Mouse (Mus musculus) retina, postnatal 7 days (tissue): ENCODE results near the gene D1Ertd622e.

ENCODE experiments used
- DNase-seq: peaks from one replicate; pipeline ENCODE4 v3.0.0-alpha.2; 2012; ENCODE audit warnings: low read depth, low spot score

D1Ertd622e gene

GRCm38 (mm10) chr1:97661406-97662241 lies at the start of gene D1Ertd622e:
D1Ertd622e (minus strand) TSS chr1:97662074.
- peak; percentile 75 for DNase-seq

GRCm38 (mm10) chr1:97710520-97710919 lies 48.6 kb upstream of the D1Ertd622e start:
- DNase-seq = no peak

GRCm38 (mm10) chr1:97705389-97705788 lies 43.5 kb upstream of the D1Ertd622e start:
- DNase-seq = no peak

GRCm38 (mm10) chr1:97704646-97705045 lies 42.8 kb upstream of the D1Ertd622e start:
- DNase-seq = no peak

GRCm38 (mm10) chr1:97698956-97699570 lies 37.2 kb upstream of the D1Ertd622e start:
- no peak for DNase-seq

GRCm38 (mm10) chr1:97697273-97697672 lies 35.4 kb upstream of the D1Ertd622e start:
- no peak for DNase-seq

GRCm38 (mm10) chr1:97693825-97694224 lies 32.0 kb upstream of the D1Ertd622e start:
- DNase-seq = no peak

GRCm38 (mm10) chr1:97688756-97689155 lies 26.9 kb upstream of the D1Ertd622e start:
- peak; percentile 8 for DNase-seq

- DNase-seq = no peak
Observed at GRCm38 (mm10) chr1:97676526-97677177, 14.8 kb upstream of the D1Ertd622e start.

GRCm38 (mm10) chr1:97676115-97676514 lies 14.2 kb upstream of the D1Ertd622e start:
- no peak for DNase-seq

- no peak for DNase-seq
Observed at GRCm38 (mm10) chr1:97672849-97673248, 11.0 kb upstream of the D1Ertd622e start.

- DNase-seq = no peak
Observed at GRCm38 (mm10) chr1:97667288-97667687, 5.4 kb upstream of the D1Ertd622e start.

GRCm38 (mm10) chr1:97662324-97662723 lies 450 bp upstream of the D1Ertd622e start:
- DNase-seq = no peak

GRCm38 (mm10) chr1:97660687-97661405 lies 1.0 kb downstream of the D1Ertd622e start:
- peak; percentile 46 for DNase-seq

- no peak for DNase-seq
Observed at GRCm38 (mm10) chr1:97659405-97659804, 2.5 kb downstream of the D1Ertd622e start.

- DNase-seq = no peak
Observed at GRCm38 (mm10) chr1:97657786-97658185, 4.1 kb downstream of the D1Ertd622e start.

GRCm38 (mm10) chr1:97657201-97657600 lies 4.7 kb downstream of the D1Ertd622e start:
- no peak for DNase-seq

- no peak for DNase-seq
Observed at GRCm38 (mm10) chr1:97654397-97654975, 7.4 kb downstream of the D1Ertd622e start.

GRCm38 (mm10) chr1:97650553-97651123 lies 11.2 kb downstream of the D1Ertd622e start:
- no peak for DNase-seq

- no peak for DNase-seq
Observed at GRCm38 (mm10) chr1:97650072-97650471, 11.8 kb downstream of the D1Ertd622e start.

GRCm38 (mm10) chr1:97647037-97647436 lies 14.8 kb downstream of the D1Ertd622e start:
- DNase-seq = no peak
